Mouse (Mus musculus) cortical plate, adult 2 months (tissue): ENCODE results near the gene Retsat. TPM values are rescaled to one million over a fixed set of nuclear protein-coding genes. Genes with fewer than 3 reads are reported as not detected.

Experiments used
- H3K27ac ChIP-seq: fragments of 200-500 bp; 2 replicates; pipeline ENCODE4 v1.5.1; 2012; ENCODE audit warnings: low read length, control low read depth, inconsistent platforms; ENCODE audit not compliant: insufficient read depth
- H3K4me1 ChIP-seq: fragments of 200-500 bp; 2 replicates; pipeline ENCODE4 v1.6.1; 2011; ENCODE audit warnings: low read length; ENCODE audit not compliant: control insufficient read depth, insufficient read depth
- H3K4me3 ChIP-seq: fragments of 200-500 bp; 2 replicates; pipeline ENCODE4 v1.5.1; 2011; ENCODE audit warnings: mild to moderate bottlenecking, low read length, control low read depth; ENCODE audit not compliant: insufficient read depth
- CTCF ChIP-seq: fragments of 200-500 bp; IDR thresholded peaks from 2 replicates; pipeline ENCODE4 v1.5.1; 2011; ENCODE audit warnings: mild to moderate bottlenecking, control low read depth, low read length; ENCODE audit not compliant: insufficient read depth; ENCODE audit errors: extremely low read depth
- POLR2A ChIP-seq: fragments of 200-500 bp; IDR thresholded peaks from 2 replicates; pipeline ENCODE4 v1.6.1; 2011; ENCODE audit warnings: mild to moderate bottlenecking, low read length, control low read depth; ENCODE audit not compliant: insufficient read depth; ENCODE audit errors: extremely low read depth
- polyA plus RNA-seq: library from polyadenylated mRNA; depleted of rRNA; stranded (reverse); fragments of >200 nt; gene quantifications from 2 replicates; pipeline ENCODE4 v1.2.3, GENCODE M21; 2012

The Retsat gene
- polyA plus RNA-seq, 1 experiment = 14.1 TPM

DNA sequence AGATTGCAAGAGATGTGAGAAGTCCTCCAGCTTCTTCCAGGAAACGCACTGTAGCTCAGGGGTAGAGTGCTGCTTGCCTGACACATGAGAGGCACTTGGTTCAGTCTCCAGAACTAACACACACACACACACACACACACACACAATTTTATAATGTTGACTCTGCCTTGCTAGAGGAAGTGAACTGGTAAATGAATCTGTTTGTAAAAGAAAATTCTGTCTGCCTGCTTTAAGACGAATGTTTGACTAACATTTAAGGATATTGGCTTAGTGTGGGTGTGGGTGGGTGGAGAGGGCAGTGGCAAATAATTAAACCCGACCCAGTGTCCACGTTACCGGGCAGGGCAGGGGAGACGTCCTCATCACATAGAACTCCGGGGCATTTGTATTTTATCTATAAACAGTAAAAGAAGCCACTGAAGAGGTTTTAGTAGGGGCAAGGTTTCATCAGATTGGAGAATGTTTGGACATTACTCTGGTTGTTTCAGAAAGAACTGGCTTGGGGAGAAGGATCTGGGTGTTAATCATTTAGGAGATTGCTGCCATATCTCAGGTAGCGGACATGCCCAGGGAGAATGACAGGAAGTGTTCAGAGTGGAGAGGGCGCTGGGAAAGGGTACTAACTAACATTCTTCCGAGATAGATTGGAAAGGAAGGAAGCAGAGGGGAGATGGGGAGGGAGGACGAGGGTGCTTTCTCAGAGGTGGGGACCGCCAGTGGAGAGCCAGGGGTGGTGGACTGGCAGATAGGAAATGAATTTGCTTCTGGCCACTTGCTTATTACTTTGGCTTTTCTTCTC lies 21.7 kb downstream of the Retsat start:
- Histone ChIP-seq H3K4me3 (no peak overlapping the region), H3K4me1 (peaks cover 4% of the 10 kb centered on the region; the same call in 1 of the 2 replicates), H3K27ac (no peak overlapping the region)
- no peak for TF ChIP-seq POLR2A
- no peak for TF ChIP-seq CTCF

GRCm38 (mm10) chr6:72620920-72621319 lies 22.6 kb downstream of the Retsat start:
- TF ChIP-seq CTCF = no peak
- no peak for TF ChIP-seq POLR2A

GRCm38 (mm10) chr6:72622917-72623316 lies 24.6 kb downstream of the Retsat start:
- no peak for TF ChIP-seq CTCF
- TF ChIP-seq POLR2A = no peak
- Histone ChIP-seq H3K4me1 (no peaks in the 10 kb centered on the region), H3K4me3 (no peak overlapping the region), H3K27ac (no peak overlapping the region)

More at GRCm38 (mm10) chr6:72620920-72621319, 22.6 kb downstream of the Retsat start:
- H3K27ac ChIP-seq = no peak overlapping the region
- H3K4me1 ChIP-seq = no peaks in the 10 kb centered on the region
- H3K4me3 ChIP-seq = no peak overlapping the region

GRCm38 (mm10) chr6:72623661-72624402 lies 25.6 kb downstream of the Retsat start:
- Histone ChIP-seq H3K4me3 (no peak overlapping the region), H3K27ac (no peak overlapping the region), H3K4me1 (no peaks in the 10 kb centered on the region)
- TF ChIP-seq CTCF (no peak), POLR2A (no peak)

GRCm38 (mm10) chr6:72626391-72626790 lies 28.1 kb downstream of the Retsat start:
- Histone ChIP-seq H3K27ac (no peak overlapping the region), H3K4me3 (no peak overlapping the region), H3K4me1 (no peaks in the 10 kb centered on the region)
- TF ChIP-seq POLR2A (no peak), CTCF (no peak)

- no peak overlapping the region for H3K4me3 ChIP-seq
- no peak for TF ChIP-seq CTCF
- no peaks in the 10 kb centered on the region for H3K4me1 ChIP-seq
- no peak overlapping the region for H3K27ac ChIP-seq
Measured at GRCm38 (mm10) chr6:72627276-72627675, 29.0 kb downstream of the Retsat start.

DNA sequence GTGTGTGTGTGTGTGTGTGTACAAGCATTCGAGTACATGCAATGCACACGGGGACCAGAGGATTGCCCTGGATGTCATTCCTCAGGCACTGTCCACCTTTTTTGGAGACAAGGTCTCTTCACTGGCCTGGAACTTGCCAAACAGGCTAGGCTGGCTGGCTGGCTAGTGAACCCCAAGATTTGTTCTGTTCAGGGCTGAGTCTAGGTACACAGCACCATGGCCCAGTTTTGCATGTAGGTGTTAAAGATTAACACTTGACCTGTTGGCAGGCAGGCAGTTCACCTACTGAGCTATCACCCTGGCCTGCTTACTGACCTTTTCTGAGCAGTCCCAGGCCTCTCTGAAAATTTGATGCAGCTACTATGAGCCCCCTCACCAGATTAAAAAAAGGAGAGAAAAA lies 32.1 kb downstream of the Retsat start:
- H3K4me3 ChIP-seq = no peak overlapping the region
- no peak overlapping the region for H3K27ac ChIP-seq
- TF ChIP-seq CTCF = no peak
- TF ChIP-seq POLR2A = no peak
- no peaks in the 10 kb centered on the region for H3K4me1 ChIP-seq

DNA sequence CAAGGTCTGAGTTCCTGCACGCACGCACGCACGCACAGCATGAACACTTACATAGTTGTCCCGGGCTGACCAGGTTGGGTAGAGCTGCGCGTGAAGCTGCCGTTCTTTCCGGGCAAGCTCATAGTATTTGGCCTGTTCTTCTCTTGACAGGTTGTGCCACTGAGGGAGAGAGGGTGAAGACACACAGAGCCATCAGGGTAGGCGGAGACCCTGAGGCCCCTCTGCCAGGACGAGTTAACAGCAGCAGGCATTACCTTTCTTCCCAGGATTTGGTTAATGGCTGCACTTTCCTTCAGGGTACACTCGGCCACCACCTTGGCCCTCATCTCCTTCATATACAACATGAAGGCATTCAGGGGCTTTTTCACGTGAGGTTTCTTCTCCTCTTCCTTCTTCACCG lies 32.7 kb downstream of the Retsat start:
- TF ChIP-seq CTCF (no peak), POLR2A (no peak)
- Histone ChIP-seq H3K4me3 (no peak overlapping the region), H3K27ac (no peak overlapping the region), H3K4me1 (no peaks in the 10 kb centered on the region)

DNA sequence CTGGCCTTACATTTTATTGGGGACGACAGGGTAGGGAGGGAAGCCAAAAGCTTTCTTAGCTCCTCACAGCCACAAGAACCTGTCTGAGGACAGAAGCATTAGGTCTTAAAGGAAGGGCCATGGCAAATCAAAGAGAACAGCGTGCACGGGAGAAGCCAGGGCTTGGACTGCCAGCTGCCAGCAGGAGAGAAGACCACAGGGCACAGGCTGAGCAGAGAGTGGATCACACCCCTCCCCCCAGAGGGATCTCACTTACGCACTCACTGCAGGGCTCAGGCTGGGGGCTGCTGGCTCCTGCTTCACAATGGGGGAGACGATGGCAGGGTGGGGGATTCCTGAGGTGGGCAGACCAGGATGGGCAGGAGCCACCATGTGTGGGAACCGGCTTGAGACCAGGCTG lies 33.4 kb downstream of the Retsat start:
- H3K27ac ChIP-seq = no peak overlapping the region
- no peak for TF ChIP-seq CTCF
- no peak overlapping the region for H3K4me3 ChIP-seq
- no peaks in the 10 kb centered on the region for H3K4me1 ChIP-seq

DNA sequence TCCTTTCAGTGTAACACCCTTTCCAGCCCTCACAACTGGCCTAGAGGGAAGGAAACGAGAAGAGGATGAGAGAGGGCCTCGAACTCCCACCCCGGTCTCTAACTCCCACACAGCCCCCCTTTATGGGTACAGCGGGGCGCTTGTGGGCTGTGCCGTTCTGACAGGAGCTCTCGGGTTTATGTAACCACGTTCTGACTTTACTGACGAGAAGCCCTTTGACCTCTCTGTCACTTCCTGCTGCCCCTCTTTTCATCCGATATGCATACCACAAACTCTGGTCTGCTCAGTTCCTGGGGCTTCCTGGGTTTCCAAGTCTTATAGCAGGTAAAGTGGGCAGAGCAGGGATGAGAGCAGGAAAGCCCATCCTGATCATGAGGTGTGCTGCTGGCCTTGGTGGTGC lies 36.0 kb downstream of the Retsat start:
- Histone ChIP-seq H3K27ac (no peak overlapping the region), H3K4me3 (no peak overlapping the region), H3K4me1 (no peaks in the 10 kb centered on the region)
- TF ChIP-seq POLR2A = no peak
- no peak for TF ChIP-seq CTCF

GRCm38 (mm10) chr6:72635760-72636431 lies 37.6 kb downstream of the Retsat start:
- Histone ChIP-seq H3K27ac (no peak overlapping the region), H3K4me1 (no peaks in the 10 kb centered on the region), H3K4me3 (no peak overlapping the region)
- TF ChIP-seq CTCF (peak; percentile 73), POLR2A (no peak)
